Mouse (Mus musculus) mesoderm, embryonic 11.5 days (tissue): ENCODE data around the gene Pip4p1.
"Not testable (repeated sequence)": the region's sequence is repeated elsewhere in the genome, so short reads cannot be mapped to it uniquely, and the experiment has no call there.

Source experiments
- DNase-seq: peaks from one replicate; pipeline ENCODE4 v3.0.0-alpha.2; 2012; ENCODE audit warnings: low read depth, low spot score

The Pip4p1 gene

DNA sequence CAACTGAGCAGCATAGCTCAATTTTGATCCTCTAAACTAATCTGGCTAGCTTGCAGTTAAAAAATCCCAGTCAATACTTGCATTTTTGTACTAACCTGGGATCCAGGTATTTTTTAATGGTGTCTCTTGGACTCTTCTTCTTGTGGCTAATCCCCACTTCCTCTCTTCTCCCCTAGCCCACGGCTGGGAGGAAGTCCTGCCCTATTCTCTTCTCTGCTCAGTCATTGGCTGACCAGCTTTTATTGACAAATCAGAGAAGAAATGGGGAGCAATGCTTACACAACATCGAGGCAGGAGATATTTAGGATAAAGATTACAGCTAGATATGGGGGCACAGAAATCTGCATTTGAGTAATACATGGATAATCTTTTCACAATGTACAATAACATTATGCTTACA, 8.3 kb upstream of the Pip4p1 start:
- no peak for DNase-seq

DNA sequence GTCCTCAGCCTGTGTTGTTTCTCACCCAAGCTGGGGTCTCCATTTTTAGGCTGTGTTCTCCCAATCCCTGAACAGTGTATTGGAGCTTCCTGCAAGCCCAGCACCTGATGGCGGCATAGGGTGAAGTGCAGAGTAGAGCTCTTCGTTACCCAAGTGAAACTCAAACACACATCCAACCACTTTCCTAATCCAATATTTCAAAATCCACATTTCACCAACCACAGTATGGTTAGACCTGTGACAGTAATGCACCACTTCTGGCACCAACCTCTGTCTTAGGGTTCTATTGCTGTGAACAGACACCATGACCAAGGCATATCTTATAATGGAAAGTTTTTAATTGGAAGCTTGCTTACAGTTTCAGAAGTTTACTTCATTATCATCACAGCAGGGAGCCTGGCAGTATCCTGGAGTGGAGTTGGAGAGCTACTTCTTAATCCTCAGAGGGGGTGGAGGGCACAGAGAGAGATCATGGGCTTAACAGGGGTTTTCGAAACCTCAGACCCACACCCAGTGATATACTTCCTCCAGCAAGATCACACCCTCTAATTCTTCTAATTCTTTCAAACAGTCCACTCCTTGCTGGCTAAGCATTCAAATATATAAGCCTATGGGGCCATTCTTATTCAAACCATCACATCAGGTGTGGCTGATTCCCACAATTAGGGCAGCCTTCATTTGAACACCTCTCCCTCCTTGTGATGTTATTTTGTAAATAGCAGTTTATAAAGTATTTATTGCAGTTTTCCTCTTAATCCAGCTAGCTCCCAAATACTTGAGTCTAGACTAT, 7.7 kb upstream of the Pip4p1 start:
- no peak for DNase-seq

DNA sequence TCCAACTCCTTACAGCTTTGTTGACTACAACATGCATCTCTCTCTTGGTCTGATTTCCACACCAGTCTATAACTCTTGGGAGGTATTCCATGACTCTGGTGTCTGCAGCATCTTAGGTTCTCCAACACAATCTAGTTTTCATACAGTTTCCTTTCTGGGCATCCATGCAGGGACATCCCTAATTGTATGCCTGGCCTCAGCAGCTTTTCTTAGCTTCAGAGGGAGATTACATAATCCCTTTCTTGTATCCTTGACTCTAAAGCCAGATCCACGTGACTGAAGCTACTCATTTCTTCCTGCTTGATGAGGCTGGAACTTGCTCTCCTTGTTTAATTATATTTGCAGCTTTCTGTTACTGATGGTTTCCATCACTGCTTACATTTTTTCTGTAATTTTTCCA, 6.0 kb upstream of the Pip4p1 start:
- no peak for DNase-seq

DNA sequence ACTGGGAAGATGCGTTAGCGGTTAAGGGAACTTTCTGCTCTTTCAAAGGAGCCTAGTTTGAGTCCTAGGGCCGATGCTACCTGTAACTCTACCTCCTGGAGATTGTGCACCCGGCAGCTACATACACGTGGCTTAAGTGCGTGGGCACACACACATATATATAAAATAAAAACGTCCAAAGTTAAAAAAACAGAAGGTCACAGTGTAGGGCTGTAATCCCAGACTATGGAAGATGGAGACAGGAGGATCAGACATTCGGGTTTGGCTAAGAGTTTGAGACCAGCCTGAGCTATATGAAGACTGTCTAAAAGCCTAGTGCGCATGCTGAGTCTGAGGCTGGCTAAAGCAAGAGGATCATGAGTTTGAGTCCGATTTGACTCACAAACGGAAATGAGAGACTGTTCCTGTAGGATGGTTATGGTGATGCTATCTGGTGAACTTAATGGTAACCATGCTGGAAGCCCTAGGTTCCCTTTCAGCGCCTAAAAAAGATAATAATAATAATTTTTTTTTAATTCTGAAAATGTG, 901 bp upstream of the Pip4p1 start:
- DNase-seq: no peak

DNA sequence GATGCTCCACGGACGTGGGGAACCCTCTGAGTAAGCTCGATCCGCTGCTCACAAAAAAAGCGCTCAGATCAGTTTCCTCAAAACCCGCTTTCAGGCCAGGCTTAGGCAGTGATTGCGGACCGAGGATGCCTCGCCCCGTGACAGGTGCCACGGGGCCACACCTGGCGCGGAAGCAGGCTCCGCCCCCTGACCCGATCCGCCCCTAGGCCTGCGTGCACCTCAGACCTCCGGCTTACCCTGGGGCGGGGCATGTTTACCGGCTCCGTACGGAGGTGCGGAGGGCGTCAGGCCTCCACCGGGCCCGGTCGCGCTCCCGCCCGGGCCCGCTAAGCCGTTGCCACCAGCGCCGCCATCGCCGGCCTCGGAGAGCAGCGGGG, 291 bp downstream of the Pip4p1 start:
- no peak for DNase-seq

DNA sequence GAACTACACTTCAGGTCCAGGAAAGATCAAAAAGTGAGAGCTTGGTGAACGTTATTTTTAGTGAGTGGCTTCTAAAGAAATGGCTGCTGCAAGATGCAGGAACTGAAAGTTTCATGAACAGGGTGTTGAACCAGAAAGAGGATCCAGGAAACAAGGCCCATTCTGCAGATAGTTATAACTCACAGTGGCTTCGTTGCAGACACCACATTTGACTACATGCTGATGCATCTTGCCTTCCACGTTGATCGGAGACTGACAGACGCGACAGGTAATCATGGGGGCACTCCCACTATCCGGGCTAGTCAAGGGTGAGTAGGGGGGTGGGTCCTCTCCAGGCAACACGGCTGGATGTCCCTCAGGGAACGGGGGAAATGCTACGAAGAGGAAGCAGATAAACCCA, 705 bp downstream of the Pip4p1 start:
- DNase-seq: no peak

DNA sequence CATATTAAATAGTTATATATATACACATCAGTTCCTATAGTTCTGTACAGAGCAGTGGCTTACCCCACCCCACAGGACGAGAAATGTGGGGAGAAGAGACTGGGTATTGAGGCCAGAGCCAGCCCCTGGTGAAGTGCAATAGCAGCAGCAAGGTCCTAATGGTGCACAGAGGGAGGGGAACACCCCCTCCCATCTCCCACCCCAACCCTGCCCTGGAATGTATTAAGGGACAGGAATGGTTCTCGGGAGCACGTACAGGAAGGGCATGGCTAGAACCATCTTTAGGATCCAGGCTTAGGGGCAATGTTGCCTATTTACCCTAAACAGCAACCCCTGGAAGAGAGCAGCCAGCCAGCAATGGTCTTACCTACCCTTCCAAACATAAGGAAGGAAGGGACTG, 3.3 kb downstream of the Pip4p1 start:
- no peak for DNase-seq

DNA sequence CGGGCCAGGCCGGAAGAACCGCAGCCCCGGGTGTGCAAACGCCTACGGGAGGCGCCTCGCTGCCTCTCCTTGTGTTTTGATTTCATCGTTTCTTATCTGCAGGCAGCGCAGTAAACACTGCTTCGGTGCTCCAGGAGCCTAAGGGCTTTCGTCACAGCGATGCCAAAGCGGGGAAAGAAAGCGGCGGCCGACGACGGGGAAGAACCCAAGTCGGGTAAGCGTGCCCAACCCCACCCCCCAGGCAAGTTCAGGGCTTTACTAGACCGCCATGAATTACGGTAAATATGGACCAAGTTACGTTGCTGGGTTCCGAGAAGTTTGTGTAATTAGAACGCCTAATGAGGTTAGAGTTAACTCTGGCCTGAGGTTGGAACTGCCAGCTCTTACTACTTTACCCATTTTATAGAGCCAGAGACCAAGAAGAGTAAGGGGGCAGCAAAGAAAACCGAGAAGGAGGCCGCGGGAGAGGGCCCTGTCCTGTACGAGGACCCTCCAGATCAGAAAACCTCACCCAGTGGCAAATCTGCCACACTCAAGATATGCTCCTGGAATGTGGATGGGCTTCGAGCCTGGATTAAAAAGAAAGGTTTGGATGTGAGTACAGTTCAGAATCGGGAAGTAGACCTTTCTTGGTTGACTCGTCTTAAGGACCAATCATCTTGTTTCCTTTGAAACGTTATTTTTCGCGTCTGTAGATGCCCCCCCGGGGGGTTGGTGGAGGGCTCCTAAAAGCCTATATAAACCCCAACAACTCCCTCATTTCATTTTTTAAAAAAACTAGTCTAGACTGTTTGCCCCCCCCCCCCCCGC, 5.3 kb downstream of the Pip4p1 start:
- no peak for DNase-seq

DNA sequence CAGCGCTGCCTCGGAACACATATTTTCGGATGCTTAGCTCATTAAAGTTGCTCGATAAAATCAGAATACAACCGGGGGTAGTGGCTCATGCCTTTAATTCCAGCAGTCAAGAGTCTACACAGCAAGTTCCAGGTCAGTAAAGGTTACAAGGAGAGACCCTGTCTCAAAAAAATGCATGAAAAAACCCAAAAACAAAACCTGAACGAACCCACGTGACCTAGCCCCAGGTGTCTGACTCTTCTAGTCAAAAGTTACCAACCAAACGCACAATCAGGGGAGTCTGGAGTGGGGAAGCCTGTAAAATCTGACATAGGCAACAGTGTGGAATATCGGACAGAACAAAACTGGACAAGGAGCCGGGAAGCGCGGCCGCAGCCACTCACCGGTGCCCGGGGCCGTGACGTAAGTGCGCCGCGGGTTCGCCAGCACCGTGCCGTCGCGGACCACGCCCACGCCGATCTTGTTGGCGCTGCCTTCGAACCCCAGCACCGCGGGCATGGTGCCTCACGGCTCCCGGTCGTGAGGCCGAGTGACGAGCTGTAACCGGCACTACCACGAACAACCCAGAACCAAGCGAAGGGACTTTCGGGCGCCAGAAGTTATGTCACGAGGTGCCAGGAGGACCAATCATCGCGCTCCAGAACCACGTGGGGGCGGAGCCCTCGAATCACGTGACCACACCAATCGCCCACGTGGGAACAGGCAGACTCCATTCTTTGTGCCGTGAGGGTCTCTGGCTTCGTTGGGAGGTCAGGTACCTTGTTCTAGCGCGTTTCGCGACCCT, 6.2 kb downstream of the Pip4p1 start, which contains the start of the genes Osgep and Apex1:
Osgep (minus strand) TSS at position 613 of the 784 bp plus-strand sequence.
Apex1 (plus strand) TSS at position 688 of the 784 bp plus-strand sequence.
- peak; percentile 98 for DNase-seq

DNA sequence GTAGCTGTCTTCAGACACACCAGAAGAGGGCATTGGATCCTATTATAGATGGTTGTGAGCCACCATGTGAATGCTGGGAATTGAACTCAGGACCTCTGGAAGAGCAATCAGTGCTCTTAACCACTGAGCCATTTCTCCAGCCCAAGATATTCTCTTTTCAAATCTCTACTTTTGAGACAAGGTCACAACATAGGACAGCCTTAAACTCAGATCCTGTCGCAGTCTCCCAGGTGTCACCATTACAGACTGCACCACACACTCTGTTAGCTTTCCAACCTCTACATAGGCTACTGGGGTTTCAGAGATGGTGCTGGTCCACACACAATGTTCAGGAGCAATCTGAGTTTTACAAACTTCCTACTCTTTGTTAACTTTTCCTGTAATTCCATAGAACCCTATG, 7.2 kb downstream of the Pip4p1 start:
- not testable (repeated sequence) for DNase-seq

DNA sequence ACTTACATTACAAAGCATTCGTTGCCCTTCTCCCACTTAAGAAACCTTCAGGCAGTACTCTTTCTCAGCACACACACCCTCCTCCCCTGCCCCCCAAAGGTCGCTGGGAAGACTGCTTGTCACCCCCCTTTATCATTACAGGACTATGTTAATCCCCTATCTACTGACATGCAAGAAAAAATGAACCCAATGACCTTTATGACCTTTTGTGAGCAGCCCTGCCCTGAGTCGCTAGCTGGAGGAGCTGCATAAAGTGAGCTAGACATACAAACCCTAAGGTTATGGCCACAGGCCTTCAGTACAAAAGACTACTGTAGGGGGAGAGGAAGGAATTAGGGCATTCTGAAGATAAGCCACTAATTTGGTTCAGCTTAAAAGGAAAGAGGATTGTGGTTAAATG, 19.3 kb downstream of the Pip4p1 start:
- no peak for DNase-seq

DNA sequence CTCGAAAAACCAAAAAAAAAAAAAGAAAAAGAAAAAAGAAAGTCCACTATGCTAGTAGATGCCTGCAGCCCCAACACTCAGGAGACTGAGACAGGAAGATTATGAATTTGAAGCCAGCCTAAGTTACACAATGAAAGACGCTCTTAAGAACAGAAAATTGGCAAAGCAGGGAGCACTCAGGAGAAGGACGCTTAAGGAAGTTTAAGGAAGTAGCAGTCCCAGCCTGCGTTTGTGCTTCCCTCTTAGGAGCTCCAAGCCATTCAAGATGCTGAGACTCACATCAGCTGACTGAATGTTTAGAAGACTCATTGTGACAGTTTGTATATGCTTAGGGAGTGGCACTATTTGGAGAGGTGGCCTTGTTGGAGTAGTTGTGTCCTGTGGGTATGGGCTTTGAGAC, 22.5 kb downstream of the Pip4p1 start:
- DNase-seq: no peak

DNA sequence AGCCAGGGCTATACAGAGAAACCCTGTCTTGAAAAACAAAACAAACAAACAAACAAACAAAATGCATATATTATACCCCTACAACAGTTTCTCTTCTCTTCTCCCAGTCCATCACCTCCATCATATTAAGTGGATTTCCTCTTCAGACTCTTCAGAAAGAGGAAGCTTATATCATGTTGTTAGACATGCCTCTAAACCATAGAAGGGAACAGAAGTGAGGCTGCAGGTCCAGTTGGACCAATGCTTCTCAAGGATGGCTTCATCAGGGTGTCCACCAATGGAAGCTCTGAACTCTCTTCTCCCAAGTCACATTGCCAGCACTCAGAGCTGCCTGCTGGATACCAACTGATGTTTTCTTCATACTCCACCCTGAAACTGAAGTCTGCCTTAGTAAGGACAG, 25.3 kb downstream of the Pip4p1 start:
- DNase-seq: not testable (repeated sequence)

DNA sequence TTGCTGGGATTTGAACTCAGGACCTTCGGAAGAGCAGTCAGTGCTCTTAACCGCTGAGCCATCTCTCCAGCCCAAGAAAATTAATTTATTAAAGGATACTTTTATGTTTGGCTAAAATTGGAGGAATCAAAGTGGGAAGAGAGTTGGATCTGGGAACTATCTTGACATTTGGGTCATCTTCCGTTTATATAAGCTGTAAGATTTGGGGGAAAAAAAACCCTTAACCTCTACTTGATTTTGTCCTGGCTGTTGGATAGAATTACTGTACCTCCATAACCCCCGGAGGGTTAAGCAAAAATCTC, 25.9 kb downstream of the Pip4p1 start:
- no peak for DNase-seq

DNA sequence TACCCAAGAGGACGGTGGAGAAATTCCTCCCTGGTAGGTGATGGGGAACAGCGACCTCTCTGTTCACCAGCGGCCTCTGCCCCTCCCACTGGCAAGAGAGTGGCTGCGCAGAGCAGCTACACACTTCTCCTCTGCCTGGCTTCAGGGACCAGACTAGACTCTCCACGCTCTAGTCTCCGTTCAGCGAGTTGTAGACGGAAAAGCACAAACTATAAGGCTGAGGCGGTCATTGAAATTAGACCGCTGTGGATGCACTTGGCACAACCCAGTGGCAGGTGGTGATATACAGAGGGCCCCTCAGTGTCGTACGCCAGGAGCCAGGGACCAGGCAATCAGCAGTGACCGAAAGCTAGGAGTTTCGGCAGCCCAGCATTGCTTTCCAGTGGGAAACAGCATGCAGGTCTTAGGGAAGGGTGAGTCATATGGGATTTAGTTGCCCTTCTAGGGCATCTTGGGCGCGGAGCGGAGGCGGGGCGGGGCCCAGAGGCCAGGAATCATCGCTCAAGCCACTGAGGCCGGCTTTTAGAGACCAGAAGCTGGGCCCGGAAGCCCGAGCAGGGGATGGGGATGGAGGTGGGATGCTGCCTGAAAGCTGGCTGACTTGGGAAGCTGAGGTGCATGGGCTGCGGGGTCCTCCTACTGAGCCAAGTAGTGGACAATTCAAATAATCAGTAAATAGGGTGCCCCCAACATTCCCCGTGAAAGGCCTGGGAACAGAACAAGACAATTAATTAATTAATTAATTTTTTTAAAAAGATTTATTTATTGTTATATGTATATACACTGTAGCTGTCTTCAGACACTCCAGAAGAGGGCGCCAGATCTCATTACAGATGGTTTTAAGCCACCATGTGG, 26.5 kb downstream of the Pip4p1 start:
- DNase-seq: no peak

DNA sequence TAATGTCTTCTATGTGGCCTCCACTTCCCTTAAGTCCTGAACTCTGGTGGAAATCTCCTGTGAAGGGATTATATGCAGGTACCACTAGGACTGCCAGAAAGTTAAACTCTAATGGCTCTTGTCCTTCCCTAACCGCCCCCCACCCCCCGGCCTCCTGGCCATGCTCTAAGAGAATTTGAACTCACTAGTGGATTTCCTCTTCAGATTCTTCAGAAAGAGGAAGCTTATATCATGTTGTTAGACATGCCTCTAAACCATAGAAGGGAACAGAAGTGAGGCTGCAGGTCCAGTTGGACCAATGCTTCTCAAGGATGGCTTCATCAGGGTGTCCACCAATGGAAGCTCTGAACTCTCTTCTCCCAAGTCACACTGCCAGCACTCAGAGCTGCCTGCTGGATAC, 32.7 kb downstream of the Pip4p1 start:
- not testable (repeated sequence) for DNase-seq

DNA sequence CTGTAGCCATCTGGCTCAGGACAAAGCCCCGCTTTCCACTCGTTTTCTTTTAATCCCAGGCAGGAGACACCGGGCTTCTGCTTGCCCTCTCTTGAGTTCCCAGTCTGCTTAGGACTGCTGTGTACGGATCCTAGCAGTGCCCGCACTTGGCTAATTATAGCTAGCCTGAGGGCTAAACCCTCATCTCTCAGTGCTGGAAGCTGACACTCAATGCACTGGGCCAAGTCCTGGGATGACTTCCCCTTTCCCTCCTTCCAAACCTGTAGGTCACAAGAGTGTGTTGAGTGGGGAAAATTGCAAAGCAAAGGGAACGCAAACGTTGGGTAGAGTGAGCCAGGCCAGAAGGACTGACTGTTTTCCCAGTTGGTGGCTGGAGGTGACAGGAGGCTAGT, 33.3 kb downstream of the Pip4p1 start, which contains the start of gene Klhl33:
Klhl33 (minus strand) TSS at position 134 of the 392 bp plus-strand sequence.
- peak; percentile 16 for DNase-seq

DNA sequence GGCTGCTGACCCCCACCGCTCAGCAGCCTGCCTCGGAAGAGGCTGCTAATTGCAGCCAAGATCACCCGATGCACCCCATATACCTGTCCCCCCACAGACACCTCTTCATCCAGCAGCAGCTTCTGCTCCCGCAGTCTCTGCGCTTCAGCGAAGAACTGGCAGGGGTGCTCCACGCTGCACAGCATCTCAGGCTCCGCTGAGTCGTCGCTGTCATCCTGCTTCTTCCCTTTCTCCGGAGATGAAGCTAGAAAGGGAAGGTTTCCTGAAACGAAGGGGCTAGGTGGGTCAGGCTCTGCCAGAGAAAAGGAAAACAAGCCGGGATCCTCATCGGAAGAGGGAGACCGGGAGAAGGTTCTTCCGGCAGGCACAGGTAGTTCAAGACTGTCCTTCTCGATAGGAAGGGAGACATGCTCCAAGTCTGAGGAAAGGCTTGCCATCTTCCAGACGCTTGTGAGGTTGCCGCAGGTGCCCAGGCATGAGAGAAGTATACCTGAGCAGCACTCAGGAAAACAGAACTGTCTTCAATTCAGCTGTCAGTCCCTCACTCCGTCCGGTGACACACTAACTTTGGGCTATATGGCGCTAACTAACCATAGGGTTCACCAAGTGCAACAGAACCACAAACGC, 33.8 kb downstream of the Pip4p1 start:
- DNase-seq: peak; percentile 15

DNA sequence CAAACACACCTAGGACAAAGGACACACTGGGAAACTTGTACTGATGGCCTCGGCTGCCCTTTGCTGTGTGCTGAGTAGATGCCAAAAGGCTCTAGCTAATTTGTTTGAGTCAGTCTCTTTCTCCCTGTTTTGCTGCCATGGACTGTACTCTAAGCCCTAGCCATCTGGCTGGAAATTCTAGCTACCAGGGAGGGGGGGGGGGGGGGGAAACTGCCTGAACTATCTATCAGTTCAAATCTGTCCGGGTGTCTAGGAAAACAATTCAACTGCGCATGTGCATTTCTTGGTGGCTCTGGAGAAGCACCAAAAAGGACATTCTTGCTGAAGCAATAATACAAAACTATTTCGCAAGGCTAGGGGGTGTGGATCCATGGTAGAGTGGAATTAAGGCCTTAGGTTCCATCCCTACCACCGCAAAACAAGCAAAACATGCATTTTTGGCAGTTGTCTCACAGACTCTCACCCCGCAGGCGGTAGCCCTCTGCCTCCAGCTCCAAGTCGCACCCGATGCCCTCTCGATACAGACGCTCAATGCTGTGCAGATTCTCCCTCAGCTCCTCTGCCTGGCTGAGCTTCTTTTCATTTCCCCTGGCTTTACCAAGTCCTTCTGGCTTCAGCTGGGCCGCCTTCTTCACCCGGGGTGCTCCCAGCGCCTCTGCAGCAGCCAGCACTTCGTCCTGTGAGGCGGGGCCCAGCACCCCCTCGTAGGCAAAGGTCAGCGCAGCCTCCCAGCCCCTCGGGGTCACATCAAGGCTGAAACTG, 34.5 kb downstream of the Pip4p1 start:
- peak; percentile 41 for DNase-seq

DNA sequence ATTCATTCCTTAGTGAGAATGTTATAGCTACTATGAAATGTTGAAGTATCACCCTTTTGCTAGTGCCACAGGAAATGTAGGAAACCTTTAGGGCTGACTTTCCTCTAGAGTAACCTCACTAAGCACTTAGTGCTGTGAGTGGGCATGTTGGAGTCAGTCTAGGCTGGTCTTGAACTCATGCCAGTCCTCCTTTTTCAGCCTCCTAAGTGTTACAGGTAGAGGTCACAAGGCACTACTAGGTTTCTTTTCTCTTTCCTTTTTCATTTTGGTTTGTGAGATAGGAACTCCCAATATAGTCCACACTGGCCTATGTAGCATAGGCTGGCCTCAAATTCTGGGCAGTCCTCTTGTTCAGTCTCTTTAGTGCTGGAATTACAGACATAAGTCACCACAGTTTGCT, 35.2 kb downstream of the Pip4p1 start:
- no peak for DNase-seq
